Mouse (Mus musculus) cortical plate, adult 2 months (tissue): ENCODE measurements at regions not wholly inside any gene's neighbourhood (a gene's known extent, or its start where the extent isn't known, plus 50 kb on each side); places are given as distances from the start of the nearest gene placed in this dataset.

Experiments used
- H3K27ac ChIP-seq: fragments of 200-500 bp; 2 replicates; pipeline ENCODE4 v1.5.1; 2012; ENCODE audit warnings: low read length, control low read depth, inconsistent platforms; ENCODE audit not compliant: insufficient read depth
- H3K4me1 ChIP-seq: fragments of 200-500 bp; 2 replicates; pipeline ENCODE4 v1.6.1; 2011; ENCODE audit warnings: low read length; ENCODE audit not compliant: control insufficient read depth, insufficient read depth
- H3K4me3 ChIP-seq: fragments of 200-500 bp; 2 replicates; pipeline ENCODE4 v1.5.1; 2011; ENCODE audit warnings: mild to moderate bottlenecking, low read length, control low read depth; ENCODE audit not compliant: insufficient read depth
- CTCF ChIP-seq: fragments of 200-500 bp; IDR thresholded peaks from 2 replicates; pipeline ENCODE4 v1.5.1; 2011; ENCODE audit warnings: mild to moderate bottlenecking, control low read depth, low read length; ENCODE audit not compliant: insufficient read depth; ENCODE audit errors: extremely low read depth
- POLR2A ChIP-seq: fragments of 200-500 bp; IDR thresholded peaks from 2 replicates; pipeline ENCODE4 v1.6.1; 2011; ENCODE audit warnings: mild to moderate bottlenecking, low read length, control low read depth; ENCODE audit not compliant: insufficient read depth; ENCODE audit errors: extremely low read depth

- Histone ChIP-seq H3K27ac (no peak overlapping the region), H3K4me1 (no peaks in the 10 kb centered on the region)
- TF ChIP-seq CTCF (no peak), POLR2A (no peak)
Measured at GRCm38 (mm10) chr4:87501791-87502190, 271.5 kb upstream of the Slc24a2 start.

DNA sequence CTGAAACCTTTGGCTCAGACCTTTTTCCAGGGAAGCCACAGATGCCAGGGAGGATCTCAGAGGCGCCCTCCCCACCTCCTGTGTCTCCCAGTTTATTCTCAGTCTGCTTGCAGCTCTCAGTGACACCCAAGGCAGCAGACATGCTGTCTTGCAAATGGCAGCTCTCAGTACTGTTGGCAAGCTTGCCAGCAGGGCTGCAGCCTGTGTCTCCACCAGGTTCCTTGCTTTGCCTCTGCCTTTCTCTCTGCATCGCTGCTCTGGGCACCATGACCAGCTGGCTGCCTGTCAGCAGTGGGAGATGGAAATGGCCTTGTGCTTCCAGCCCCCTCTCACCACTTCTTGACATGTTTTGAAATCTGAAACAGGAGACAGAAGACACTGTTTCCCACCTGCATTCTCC, 270.2 kb upstream of the Slc24a2 start:
- H3K27ac ChIP-seq: no peak overlapping the region
- H3K4me1 ChIP-seq: no peaks in the 10 kb centered on the region
- TF ChIP-seq CTCF: no peak
- no peak for TF ChIP-seq POLR2A
- no peak overlapping the region for H3K4me3 ChIP-seq

More at GRCm38 (mm10) chr4:87501791-87502190, 271.5 kb upstream of the Slc24a2 start:
- H3K4me3 ChIP-seq: no peak overlapping the region

DNA sequence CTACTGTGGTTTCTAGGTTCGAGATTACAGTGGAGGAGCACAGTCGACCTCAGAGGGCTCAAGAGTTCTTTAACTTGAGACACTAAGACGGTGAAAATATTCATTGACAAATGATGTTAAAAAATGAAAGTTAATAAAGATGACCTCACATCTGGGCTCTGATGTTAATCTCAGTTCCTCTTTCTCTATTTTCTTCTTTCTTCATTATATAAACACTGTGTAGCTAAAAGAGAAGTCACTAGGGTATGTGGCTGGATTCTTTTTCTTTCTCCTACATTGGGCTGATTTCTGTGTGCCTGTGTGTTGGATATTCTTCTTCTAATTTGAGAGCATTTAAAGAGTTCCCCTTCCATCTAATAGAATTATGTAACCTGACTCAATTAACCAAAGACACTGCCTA, 257.5 kb upstream of the Slc24a2 start:
- Histone ChIP-seq H3K4me3 (no peak overlapping the region), H3K27ac (no peak overlapping the region), H3K4me1 (no peaks in the 10 kb centered on the region)
- TF ChIP-seq CTCF: no peak
- TF ChIP-seq POLR2A: no peak

- no peaks in the 10 kb centered on the region; the same call in 1 of the 2 replicates for H3K4me1 ChIP-seq
- H3K27ac ChIP-seq: no peak overlapping the region
- no peak overlapping the region for H3K4me3 ChIP-seq
- TF ChIP-seq CTCF (no peak), POLR2A (no peak)
Measured at GRCm38 (mm10) chr4:87475537-87475936, 245.3 kb upstream of the Slc24a2 start.

DNA sequence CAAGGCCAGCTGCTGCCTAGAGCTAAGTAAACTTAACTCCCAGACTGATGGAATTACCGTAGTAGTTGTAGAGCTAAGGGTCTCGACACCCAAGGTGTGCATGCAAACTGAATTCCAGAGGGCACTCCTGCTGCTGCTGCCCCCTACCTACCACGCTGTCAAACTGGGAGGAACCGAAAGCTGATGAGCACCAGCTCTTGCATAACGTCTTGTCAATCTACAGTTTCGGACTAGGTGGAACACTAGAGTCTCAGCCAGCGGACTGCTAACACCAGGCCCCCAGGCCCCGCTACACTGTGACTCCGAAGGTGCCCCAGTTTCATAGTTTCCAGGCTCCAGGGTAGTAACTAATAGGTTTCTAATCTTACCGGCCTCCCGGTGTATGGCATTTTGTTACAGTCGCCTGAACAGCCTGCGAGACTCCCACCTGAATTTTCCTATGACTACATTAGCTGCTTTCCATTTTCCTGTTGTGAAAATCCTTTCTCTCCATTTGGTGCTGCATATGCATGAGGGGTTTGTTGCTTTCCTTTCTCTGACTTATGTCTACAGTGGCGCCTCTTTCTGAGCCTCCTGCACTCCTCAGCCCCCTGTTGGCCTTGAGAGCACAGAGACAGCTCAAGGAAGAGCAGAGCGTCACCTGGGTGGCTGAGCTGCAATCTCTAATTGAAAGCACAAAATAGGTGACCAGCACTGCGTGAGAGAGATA, 243.2 kb upstream of the Slc24a2 start:
- Histone ChIP-seq H3K4me3 (no peak overlapping the region), H3K4me1 (no peaks in the 10 kb centered on the region; the same call in 1 of the 2 replicates), H3K27ac (peak overlapping the region; percentile 18; the same call in 1 of the 2 replicates)
- TF ChIP-seq POLR2A (no peak), CTCF (no peak)

DNA sequence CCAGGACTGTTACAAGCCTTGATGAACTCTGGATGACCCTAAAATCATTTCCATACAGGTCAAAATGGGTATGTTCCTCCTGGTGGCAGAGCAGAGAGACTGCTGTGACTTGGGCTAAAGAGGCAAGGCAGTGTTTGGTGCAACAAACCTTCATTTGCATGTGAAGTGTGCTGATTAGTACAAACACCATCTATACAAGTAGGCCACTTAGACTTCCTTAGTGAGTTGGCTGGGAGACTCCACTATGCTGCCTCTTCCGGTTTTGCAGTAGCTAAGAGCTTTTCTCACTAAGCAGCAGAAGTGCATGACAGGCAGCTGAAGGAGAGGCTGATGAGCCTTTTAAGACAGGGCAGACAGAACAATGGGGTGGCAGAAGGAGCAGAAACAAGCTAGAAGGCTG, 242.5 kb upstream of the Slc24a2 start:
- TF ChIP-seq CTCF: no peak
- no peak for TF ChIP-seq POLR2A

GRCm38 (mm10) chr4:87471385-87471784, 241.1 kb upstream of the Slc24a2 start:
- Histone ChIP-seq H3K27ac (no peak overlapping the region), H3K4me3 (no peak overlapping the region), H3K4me1 (no peaks in the 10 kb centered on the region; the same call in 1 of the 2 replicates)
- TF ChIP-seq CTCF: no peak
- no peak for TF ChIP-seq POLR2A

More for the DNA sequence above, 242.5 kb upstream of the Slc24a2 start:
- no peaks in the 10 kb centered on the region; the same call in 1 of the 2 replicates for H3K4me1 ChIP-seq
- no peak overlapping the region for H3K27ac ChIP-seq
- H3K4me3 ChIP-seq: no peak overlapping the region

GRCm38 (mm10) chr4:87467600-87467999, 237.3 kb upstream of the Slc24a2 start:
- Histone ChIP-seq H3K4me3 (no peak overlapping the region), H3K4me1 (no peaks in the 10 kb centered on the region; the same call in 1 of the 2 replicates), H3K27ac (no peak overlapping the region)
- TF ChIP-seq POLR2A (no peak), CTCF (no peak)

GRCm38 (mm10) chr4:87467018-87467417, 236.7 kb upstream of the Slc24a2 start:
- Histone ChIP-seq H3K4me1 (no peaks in the 10 kb centered on the region; the same call in 1 of the 2 replicates), H3K4me3 (no peak overlapping the region), H3K27ac (no peak overlapping the region)
- TF ChIP-seq POLR2A: no peak
- no peak for TF ChIP-seq CTCF
